Comparison of ENCODE assay signal across 8 mouse cellular contexts in the genomic region with DNA sequence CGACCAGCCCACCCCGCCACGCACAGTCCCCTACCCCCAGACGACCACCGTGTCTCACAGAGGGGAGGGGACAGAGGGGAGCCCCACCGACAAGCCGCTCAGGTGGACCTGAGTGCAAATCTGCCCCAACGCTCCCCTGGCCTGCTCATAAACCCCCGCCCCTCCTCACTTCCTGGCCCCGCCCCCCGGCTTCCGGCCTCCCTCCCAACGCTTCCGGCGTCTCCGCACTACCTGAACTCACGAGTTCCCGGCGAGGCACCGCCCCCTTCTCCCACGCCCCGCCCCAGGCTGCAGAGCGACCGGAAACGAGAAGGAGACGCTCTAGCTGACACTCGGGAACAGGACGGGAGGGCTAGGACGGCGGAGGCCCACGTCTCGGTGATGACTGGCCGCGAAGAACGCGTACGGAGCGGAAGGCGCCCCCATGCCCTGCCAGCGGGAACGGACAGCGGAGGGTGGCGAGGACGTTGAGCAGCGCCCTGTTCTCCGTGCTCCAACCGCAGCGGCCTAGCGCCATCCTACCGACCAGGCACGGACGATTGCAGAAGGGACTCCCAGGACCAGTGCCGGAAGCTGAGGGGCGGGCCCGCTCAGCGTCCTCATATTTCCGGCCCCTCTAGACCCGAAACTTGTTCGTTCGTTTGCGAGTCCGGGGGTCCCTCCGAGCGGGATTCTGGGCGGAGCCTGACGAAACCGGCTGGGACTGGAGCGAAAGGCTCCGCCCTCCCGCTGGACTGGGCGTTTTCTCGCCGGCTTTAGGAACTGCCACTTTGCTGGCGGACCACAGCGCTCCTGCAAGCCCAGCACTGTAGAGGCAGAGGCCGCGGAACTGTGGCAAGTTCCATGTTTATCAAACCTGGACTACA. TPM values are rescaled to one million over a fixed set of nuclear protein-coding genes. Genes with fewer than 3 reads are reported as not detected.
DNase-seq lines count a peak whose midpoint lies in the region; ATAC-seq and TF ChIP-seq lines count a peak whose summit lies in the region.

A gene (minus strand): TSS at position 554 of the 866 bp plus-strand sequence.

- peak within 1 kb of the TSS; percentile 94 for H3K27ac ChIP-seq in forebrain, embryonic 12.5 days
- peak within 1 kb of the TSS; percentile 97 for H3K27ac ChIP-seq in heart, postnatal 0 days (ENCODE audit: low read depth)
- peak within 1 kb of the TSS; percentile 99 for H3K27ac ChIP-seq in liver, embryonic 16.5 days (ENCODE audit: low read length)
- H3K27ac ChIP-seq in neural tube, embryonic 13.5 days (replicated peaks): peak within 1 kb of the TSS; percentile 97
- peak within 1 kb of the TSS; percentile 89 for H3K27ac ChIP-seq in testis, adult 2 months (ENCODE audit: control insufficient read depth, insufficient read depth, low read depth, low read length)

- TF ChIP-seq POLR2A in testis, adult 2 months (IDR thresholded peaks at IDR 0.05; ENCODE audit: control insufficient read depth, low read depth, low read length): peak; percentile 88

- TF ChIP-seq EP300 in heart, postnatal 0 days (IDR thresholded peaks at IDR 0.05; ENCODE audit: low read depth): peak; percentile 80; the same call in 1 of the 2 replicates

- H3K36me3 ChIP-seq in E14TG2a.4 (ENCODE audit: insufficient read depth, low read length): peaks cover 38% of the 10 kb centered on the region
- H3K36me3 ChIP-seq in forebrain, embryonic 12.5 days (replicated peaks): peaks cover 17% of the 10 kb centered on the region
- peaks cover 9% of the 10 kb centered on the region; the same call in 1 of the 2 replicates for H3K36me3 ChIP-seq in heart, postnatal 0 days (replicated peaks; ENCODE audit: control insufficient read depth, insufficient read depth, low read length)
- H3K36me3 ChIP-seq in liver, embryonic 16.5 days (ENCODE audit: control insufficient read depth, insufficient read depth): peaks cover 5% of the 10 kb centered on the region
- peaks cover 22% of the 10 kb centered on the region for H3K36me3 ChIP-seq in neural tube, embryonic 13.5 days
- H3K36me3 ChIP-seq in testis, adult 2 months (ENCODE audit: control insufficient read depth, insufficient read depth, low read length): peaks cover 1% of the 10 kb centered on the region; the same call in 1 of the 2 replicates

- peaks cover 48% of the 10 kb centered on the region for H3K4me1 ChIP-seq in E14TG2a.4 (replicated peaks; ENCODE audit: low read depth, low read length)
- H3K4me1 ChIP-seq in forebrain, embryonic 12.5 days: peaks cover 23% of the 10 kb centered on the region
- peaks cover 15% of the 10 kb centered on the region; the same call in 1 of the 2 replicates for H3K4me1 ChIP-seq in heart, postnatal 0 days (ENCODE audit: control insufficient read depth, insufficient read depth)
- H3K4me1 ChIP-seq in liver, embryonic 16.5 days (ENCODE audit: control insufficient read depth, low read depth, low read length): peaks cover 23% of the 10 kb centered on the region
- H3K4me1 ChIP-seq in neural tube, embryonic 13.5 days (replicated peaks): peaks cover 33% of the 10 kb centered on the region
- peaks cover 2% of the 10 kb centered on the region; the same call in 1 of the 2 replicates for H3K4me1 ChIP-seq in testis, adult 2 months (ENCODE audit: control insufficient read depth, insufficient read depth, low read length)

- no peaks in the 10 kb centered on the region for H3K9me3 ChIP-seq in E14TG2a.4 (ENCODE audit: low read length)
- H3K9me3 ChIP-seq in forebrain, embryonic 12.5 days: no peaks in the 10 kb centered on the region
- no peaks in the 10 kb centered on the region for H3K9me3 ChIP-seq in heart, postnatal 0 days (replicated peaks; ENCODE audit: control insufficient read depth, low read length)
- H3K9me3 ChIP-seq in liver, embryonic 16.5 days (replicated peaks; ENCODE audit: control insufficient read depth, low read length): no peaks in the 10 kb centered on the region
- H3K9me3 ChIP-seq in neural tube, embryonic 13.5 days: no peaks in the 10 kb centered on the region

- peak; percentile 98 for DNase-seq in c-Kit-positive CD71-positive TER-119-positive erythroid progenitor cells, embryonic 14.5 days (ENCODE audit: low spot score)
- DNase-seq in heart, postnatal 0 days (ENCODE audit: low spot score): peak; percentile 97
- DNase-seq in kidney, postnatal 4 days: peak; percentile 99 to 100

- no peaks in the 10 kb centered on the region for H3K27me3 ChIP-seq in E14TG2a.4 (ENCODE audit: insufficient read depth, low read length)
- no peaks in the 10 kb centered on the region for H3K27me3 ChIP-seq in forebrain, embryonic 12.5 days
- no peaks in the 10 kb centered on the region for H3K27me3 ChIP-seq in heart, postnatal 0 days (ENCODE audit: control insufficient read depth, insufficient read depth, low read length)
- H3K27me3 ChIP-seq in liver, embryonic 16.5 days (ENCODE audit: control insufficient read depth, insufficient read depth, low read depth, low read length): no peaks in the 10 kb centered on the region
- 0 out of 2 replicates have a peak, but pooled peaks cover 3% of the 10 kb centered on the region for H3K27me3 ChIP-seq in neural tube, embryonic 13.5 days
- no peaks in the 10 kb centered on the region for H3K27me3 ChIP-seq in testis, adult 2 months (ENCODE audit: control insufficient read depth, insufficient read depth, low read length)

- no peak for TF ChIP-seq CTCF in E14TG2a.4 (conservative IDR thresholded peaks at IDR 0.05; ENCODE audit: low read length)
- TF ChIP-seq CTCF in heart, postnatal 0 days (IDR thresholded peaks at IDR 0.05; ENCODE audit: low read depth): no peak
- no peak for TF ChIP-seq CTCF in testis, adult 2 months (IDR thresholded peaks at IDR 0.05; ENCODE audit: control insufficient read depth, insufficient read depth, insufficient replicate concordance, low read depth, low read length)

- WGBS in forebrain, embryonic 12.5 days: under 1% methylated on average over 69 of the region's 77 CpGs
- under 1% methylated on average over 61 of the region's 77 CpGs for WGBS in heart, postnatal 0 days
- WGBS in liver, embryonic 16.5 days (ENCODE audit: insufficient replicate concordance): under 1% methylated on average over 74 of the region's 77 CpGs
- under 1% methylated on average over 76 of the region's 77 CpGs for WGBS in neural tube, embryonic 13.5 days

- peak within 1 kb of the TSS; percentile 80 for H3K9ac ChIP-seq in forebrain, embryonic 12.5 days
- peak within 1 kb of the TSS; percentile 79 for H3K9ac ChIP-seq in heart, postnatal 0 days (replicated peaks; ENCODE audit: low read depth, low read length)
- peak within 1 kb of the TSS; percentile 93 for H3K9ac ChIP-seq in liver, embryonic 16.5 days (ENCODE audit: low read depth, low read length)
- H3K9ac ChIP-seq in neural tube, embryonic 13.5 days: peak within 1 kb of the TSS; percentile 92

- peak within 1 kb of the TSS; percentile 91 for H3K4me2 ChIP-seq in forebrain, embryonic 12.5 days
- H3K4me2 ChIP-seq in heart, postnatal 0 days (ENCODE audit: low read depth, low read length): peak within 1 kb of the TSS; percentile 92
- peak within 1 kb of the TSS; percentile 92 for H3K4me2 ChIP-seq in liver, embryonic 16.5 days (ENCODE audit: low read depth, low read length)
- peak within 1 kb of the TSS; percentile 88 for H3K4me2 ChIP-seq in neural tube, embryonic 13.5 days

- peak within 1 kb of the TSS; percentile 93 for H3K4me3 ChIP-seq in E14TG2a.4 (replicated peaks; ENCODE audit: low read length)
- peak within 1 kb of the TSS; percentile 86 for H3K4me3 ChIP-seq in forebrain, embryonic 12.5 days (replicated peaks)
- H3K4me3 ChIP-seq in heart, postnatal 0 days (ENCODE audit: low read depth, low read length): peak within 1 kb of the TSS; percentile 77
- H3K4me3 ChIP-seq in liver, embryonic 16.5 days (ENCODE audit: low read depth, low read length): peak within 1 kb of the TSS; percentile 90
- peak within 1 kb of the TSS; percentile 75 for H3K4me3 ChIP-seq in neural tube, embryonic 13.5 days
- peak within 1 kb of the TSS; percentile 98 for H3K4me3 ChIP-seq in testis, adult 2 months (ENCODE audit: control insufficient read depth, low read depth, low read length)

- ATAC-seq in forebrain, embryonic 12.5 days (ENCODE audit: low FRiP score): peak; percentile 96
- peak; percentile 95 for ATAC-seq in heart, postnatal 0 days (ENCODE audit: insufficient read depth, low read depth)
- peak; percentile 94 for ATAC-seq in liver, embryonic 16.5 days (ENCODE audit: low read depth)
- ATAC-seq in neural tube, embryonic 13.5 days (ENCODE audit: low read depth): peak; percentile 98

RNA-seq across cellular contexts. Expression of the gene that starts here (rescaled TPM):
- polyA plus RNA-seq in forebrain, embryonic 12.5 days (2016; fragmentation: Nextera tagmentation; extraction: Ambion mirVana): 6.2 and 6.8 TPM in 2 replicates
- total RNA-seq in heart, postnatal 0 days (2014; rRNA removed; ENCODE audit: low replicate concordance): 22.7 and 39.6 TPM in 2 replicates
- 2.7 and 2.9 TPM in 2 replicates for polyA plus RNA-seq in heart, postnatal 0 days (2015; fragmentation: Nextera tagmentation; extraction: Ambion mirVana)
- polyA plus RNA-seq in liver, embryonic 16.5 days (2015; fragmentation: Nextera tagmentation; extraction: Ambion mirVana): 1.6 and 1.8 TPM in 2 replicates
- polyA plus RNA-seq in neural tube, embryonic 13.5 days (2015; fragmentation: Nextera tagmentation; extraction: Ambion mirVana): 6.2 and 6.9 TPM in 2 replicates
- polyA plus RNA-seq in testis, adult 2 months (2012; rRNA removed): 85.7 and 95.5 TPM in 2 replicates

Comparison
In these comparisons a context has a peak if more than half of its experiments do, and no peak if none do; other contexts are left out.
1. Peak in every context shown above with its lines: DNase-seq, ATAC-seq, H3K4me3 ChIP-seq and H3K27ac ChIP-seq.
2. RNA of the gene that starts here (polyA plus RNA-seq): 85.7 to 95.5 TPM in testis, adult 2 months; 6.2 to 6.8 TPM in forebrain, embryonic 12.5 days, 6.2 to 6.9 TPM in neural tube, embryonic 13.5 days, 2.7 to 2.9 TPM in heart, postnatal 0 days and 1.6 to 1.8 TPM in liver, embryonic 16.5 days; every median in the first group is over 10 times any median in the second.